Mouse (Mus musculus) embryo, embryonic 11.5 days (tissue): Measurements from ENCODE around the gene Fam71e1.

Experiments
- DNase-seq: peaks from one replicate; pipeline ENCODE4 v3.0.0-alpha.2; 2012; ENCODE audit warnings: low read depth, low spot score

The Fam71e1 gene

GRCm38 (mm10) chr7:44495992-44496770 lies at the start of gene Fam71e1, which contains the start of gene Emc10:
Gene Fam71e1, plus strand, starts transcription at chr7:44496581.
Gene Emc10, minus strand, starts transcription at chr7:44496529.
- DNase-seq: peak; percentile 100

GRCm38 (mm10) chr7:44453256-44453655 lies 43.1 kb upstream of the Fam71e1 start:
- DNase-seq: no peak

- DNase-seq: no peak
These were observed 40.1 kb upstream of the Fam71e1 start for GRCm38 (mm10) chr7:44456302-44456701.

- no peak for DNase-seq
These were observed 36.3 kb upstream of the Fam71e1 start for GRCm38 (mm10) chr7:44460067-44460466.

GRCm38 (mm10) chr7:44460767-44461502 lies 35.4 kb upstream of the Fam71e1 start:
- no peak for DNase-seq

- no peak for DNase-seq
These were observed 34.7 kb upstream of the Fam71e1 start for GRCm38 (mm10) chr7:44461503-44462217.

GRCm38 (mm10) chr7:44462218-44463055 lies 33.9 kb upstream of the Fam71e1 start:
- peak; percentile 51 for DNase-seq

- DNase-seq: no peak
These were observed 33.3 kb upstream of the Fam71e1 start for GRCm38 (mm10) chr7:44463056-44463425.

- DNase-seq: no peak
These were observed 32.7 kb upstream of the Fam71e1 start for GRCm38 (mm10) chr7:44463556-44464225.

GRCm38 (mm10) chr7:44464511-44464910 lies 31.9 kb upstream of the Fam71e1 start:
- DNase-seq: no peak

GRCm38 (mm10) chr7:44465111-44465510 lies 31.3 kb upstream of the Fam71e1 start, which contains the start of gene Aspdh:
Gene Aspdh, plus strand, starts transcription at chr7:44465391.
- DNase-seq: no peak

- DNase-seq: no peak
These were observed 30.1 kb upstream of the Fam71e1 start for GRCm38 (mm10) chr7:44466006-44466887.

- DNase-seq: no peak
These were observed 29.5 kb upstream of the Fam71e1 start for GRCm38 (mm10) chr7:44466888-44467311.

- DNase-seq: peak; percentile 90
These were observed 28.5 kb upstream of the Fam71e1 start, which contains the start of gene Josd2 for GRCm38 (mm10) chr7:44467811-44468411. Gene Josd2, plus strand, starts transcription at chr7:44467980.

GRCm38 (mm10) chr7:44468644-44469285 lies 27.6 kb upstream of the Fam71e1 start:
- DNase-seq: no peak

GRCm38 (mm10) chr7:44469677-44470675 lies 26.4 kb upstream of the Fam71e1 start:
- no peak for DNase-seq
